Mouse (Mus musculus) midbrain, embryonic 10.5 days (tissue): ENCODE data around the gene Duoxa1. TPM values are rescaled to one million over a fixed set of nuclear protein-coding genes. Genes with fewer than 3 reads are reported as not detected.

ENCODE experiments used
- DNase-seq: peaks from one replicate; pipeline ENCODE4 v3.0.0-alpha.2; 2017; ENCODE audit warnings: low spot score
- H3K27ac ChIP-seq: fragments of 300-500 bp; sonication (generic); replicated peaks from 2 replicates; pipeline ENCODE4 v1.5.1; 2016; ENCODE audit warnings: mild to moderate bottlenecking
- H3K27me3 ChIP-seq: fragments of 300-500 bp; sonication (generic); 2 replicates; pipeline ENCODE4 v1.6.1; 2016; ENCODE audit warnings: low read depth, mild to moderate bottlenecking; ENCODE audit not compliant: poor library complexity, severe bottlenecking
- H3K36me3 ChIP-seq: fragments of 300-500 bp; sonication (generic); 2 replicates; pipeline ENCODE4 v1.6.1; 2016; ENCODE audit warnings: mild to moderate bottlenecking, moderate library complexity
- H3K4me1 ChIP-seq: fragments of 300-500 bp; sonication (generic); 2 replicates; pipeline ENCODE4 v1.6.1; 2016
- H3K4me3 ChIP-seq: fragments of 300-500 bp; sonication (generic); 2 replicates; pipeline ENCODE4 v1.5.1; 2016; ENCODE audit warnings: mild to moderate bottlenecking, moderate library complexity
- H3K9me3 ChIP-seq: fragments of 300-500 bp; sonication (generic); replicated peaks from 2 replicates; pipeline ENCODE4 v1.6.1; 2016; ENCODE audit warnings: mild to moderate bottlenecking
- WGBS: fragments of 180-500 bp; shearing (Covaris S2); methylation state at CpG from one replicate; pipeline ENCODE4 v1.1.7; 2016; 5-methylcytosine and 5-hydroxymethylcytosine counted together
- polyA plus RNA-seq: library from polyadenylated mRNA; unstranded; fragments of >200 nt; fragmentation: Nextera tagmentation; extraction: Ambion mirVana; gene quantifications from 2 replicates; pipeline ENCODE4 v1.2.1, GENCODE M21; 2016

Duoxa1 gene
- polyA plus RNA-seq, 1 experiment from 2014 or later: not detected

DNA sequence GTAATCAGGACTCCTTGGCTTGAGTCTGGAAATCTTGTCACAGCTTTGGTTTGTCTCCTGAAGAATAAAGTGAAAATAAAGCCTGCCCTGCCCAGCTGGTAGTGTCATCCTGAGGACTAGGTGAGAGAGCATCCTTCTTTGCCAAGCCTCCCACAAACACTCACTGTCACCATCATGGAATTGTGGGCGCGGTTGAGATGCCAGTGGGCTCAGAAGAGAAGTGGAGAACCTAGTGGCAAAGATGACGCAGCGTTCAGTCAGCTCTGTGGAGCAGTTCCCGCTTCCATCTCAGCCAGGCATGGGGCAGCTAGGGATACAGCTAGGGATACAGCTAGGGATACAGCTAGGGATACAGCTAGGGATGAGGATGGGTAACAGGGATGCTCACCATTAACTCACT lies 57.5 kb downstream of the Duoxa1 start:
- Histone ChIP-seq H3K9me3 (no peaks in the 10 kb centered on the region), H3K27ac (no peak overlapping the region), H3K4me3 (no peak overlapping the region), H3K4me1 (no peaks in the 10 kb centered on the region), H3K27me3 (no peaks in the 10 kb centered on the region), H3K36me3 (peaks cover 12% of the 10 kb centered on the region)
- 91% methylated on average over 5 of the region's 5 CpGs for WGBS
- DNase-seq: no peak

Other genes with a start within 250 kb of the Duoxa1 start
- gene Spg11, start 195.3 kb downstream of the Duoxa1 start, polyA plus RNA-seq: 10.7 and 11.8 TPM in 2 replicates
- 101 and 106 TPM in 2 replicates for gene B2m, start 166.0 kb downstream of the Duoxa1 start, polyA plus RNA-seq
- not detected in 2 replicates for gene Trim69, start 153.0 kb downstream of the Duoxa1 start, polyA plus RNA-seq
- gene Patl2, start 127.5 kb downstream of the Duoxa1 start, polyA plus RNA-seq: not detected in 2 replicates
- gene Terb2, start 127.5 kb downstream of the Duoxa1 start, polyA plus RNA-seq: not detected in 2 replicates
- gene Sord, start 79.0 kb downstream of the Duoxa1 start, polyA plus RNA-seq: 29.5 and 34.3 TPM in 2 replicates
- gene Duox2, start 15.3 kb downstream of the Duoxa1 start, polyA plus RNA-seq: not detected in 2 replicates
- gene Duoxa2, start 14.8 kb downstream of the Duoxa1 start, polyA plus RNA-seq: not detected in 2 replicates
- gene Duox1, start 1.9 kb upstream of the Duoxa1 start, polyA plus RNA-seq: 0.02 TPM in 2 replicates
- 5.8 and 7.9 TPM in 2 replicates for gene Shf, start 55.4 kb upstream of the Duoxa1 start, polyA plus RNA-seq
- gene Slc28a2, start 112.7 kb upstream of the Duoxa1 start, polyA plus RNA-seq: not detected in 2 replicates
- gene Gm14085, start 171.2 kb upstream of the Duoxa1 start, polyA plus RNA-seq: not detected in 2 replicates